22 mouse cellular contexts compared by ENCODE assay signal in the genomic region with DNA sequence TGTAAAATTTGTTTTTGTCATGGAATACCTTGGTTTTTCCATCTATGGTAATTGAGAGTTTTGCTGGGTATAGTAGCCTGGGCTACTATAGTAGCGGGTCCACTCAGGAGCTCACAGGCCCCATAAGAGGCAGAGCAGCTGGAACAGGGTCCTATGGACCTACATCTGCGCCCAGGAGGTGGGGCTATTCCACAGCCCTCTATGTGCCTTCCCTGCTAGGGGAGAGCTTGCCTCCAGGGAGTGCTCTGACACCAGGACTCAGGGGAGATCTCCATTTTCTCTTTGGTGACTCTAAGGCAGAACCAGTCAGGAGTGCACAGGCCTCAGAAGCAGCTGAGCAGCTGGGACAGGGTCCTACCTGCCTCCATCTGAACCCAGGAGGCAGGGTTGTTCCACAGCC.
DNase-seq lines count a peak whose midpoint lies in the region; ATAC-seq and TF ChIP-seq lines count a peak whose summit lies in the region.
"Had no signal": no experiment of that assay in that cellular context is flagged by ENCODE, and none has a peak within 500 bp of the region (broad histone marks: within the 10 kb centered on the region; RNA-seq: fewer than 3 reads in every experiment).

No protein-coding gene starts in this region.

- 78% methylated on average over 2 of the region's 2 CpGs for WGBS in liver, adult 2 months

- TF ChIP-seq CTCF in liver, adult 2 months (IDR thresholded peaks at IDR 0.05; ENCODE audit: low read depth, low read length) = peak; percentile 19; the same call in 1 of the 2 replicates
- TF ChIP-seq CTCF in CH12.LX (conservative IDR thresholded peaks at IDR 0.05 in 1 of 2, IDR thresholded peaks at IDR 0.05 in 1 of 2; ENCODE audit: low read depth in 2 of 2, low read length in 2 of 2) = peak in 1 of 2 experiments; percentile 74; a peak in 2 of 4 replicates

- no peaks in the 10 kb centered on the region for H3K79me2 ChIP-seq in liver, adult 2 months (ENCODE audit: control insufficient read depth, insufficient read depth, low read length)
- H3K79me2 ChIP-seq in CH12.LX (replicated peaks; ENCODE audit: control insufficient read depth, extremely low read depth, insufficient read depth, poor library complexity, severe bottlenecking) = no peaks in the 10 kb centered on the region

- H3K4me3 ChIP-seq in liver, adult 2 months (ENCODE audit: insufficient read depth, low read depth, low read length) = no peak overlapping the region
- H3K4me3 ChIP-seq in CH12.LX (replicated peaks in 1 of 3; ENCODE audit: low read depth in 2 of 3, low read length in 2 of 3, poor library complexity in 1 of 3) = no peak overlapping the region
- H3K4me3 ChIP-seq: embryonic facial prominence, embryonic 13.5 days; erythroblast, embryonic 14.5 days; forebrain, embryonic 12.5 days; heart, adult 2 months; hindbrain, embryonic 13.5 days; limb, embryonic 10.5 days; liver, embryonic 13.5 days; midbrain, embryonic 12.5 days had no signal

- intact Hi-C loops in heart, postnatal 14 days (cut with DNase I) = no loop called here

- no peaks in the 10 kb centered on the region for H3K27me3 ChIP-seq in liver, adult 2 months (ENCODE audit: control insufficient read depth, insufficient read depth, low read length)
- H3K27me3 ChIP-seq in CH12.LX (replicated peaks) = no peaks in the 10 kb centered on the region
- H3K27me3 ChIP-seq: embryonic facial prominence, embryonic 13.5 days; forebrain, embryonic 12.5 days; hindbrain, embryonic 13.5 days; liver, embryonic 13.5 days; midbrain, embryonic 12.5 days had no signal

- peak; percentile 51 for TF ChIP-seq RAD21 in CH12.LX (IDR thresholded peaks at IDR 0.05; ENCODE audit: low read depth, low read length)

- dilution Hi-C loops in CH12.LX (cut with MboI; ENCODE audit: extremely low pct_ligation_motif_present, extremely low pct_unique_long_range_greater_than_20kb, low sequenced_read_pairs) = no loop called here

- TF ChIP-seq EP300 in CH12.LX (IDR thresholded peaks at IDR 0.05; ENCODE audit: low read length) = no peak

- no peaks in the 10 kb centered on the region for H3K36me3 ChIP-seq in liver, adult 2 months (ENCODE audit: control insufficient read depth, insufficient read depth, low read length)
- H3K36me3 ChIP-seq in CH12.LX (replicated peaks in 1 of 2; ENCODE audit: control insufficient read depth in 1 of 2, insufficient read depth in 1 of 2, low read length in 1 of 2) = no peaks in the 10 kb centered on the region
- H3K36me3 ChIP-seq: embryonic facial prominence, embryonic 13.5 days; forebrain, embryonic 12.5 days; hindbrain, embryonic 13.5 days; limb, embryonic 10.5 days; liver, embryonic 13.5 days; midbrain, embryonic 12.5 days had no signal

- no peak overlapping the region for H3K27ac ChIP-seq in liver, adult 2 months (replicated peaks; ENCODE audit: insufficient read depth, low read depth, low read length)
- no peak overlapping the region for H3K27ac ChIP-seq in CH12.LX (ENCODE audit: insufficient read depth, low read depth)
- H3K27ac ChIP-seq: embryonic facial prominence, embryonic 13.5 days; forebrain, embryonic 12.5 days; heart, adult 2 months; hindbrain, embryonic 13.5 days; limb, embryonic 10.5 days; liver, embryonic 13.5 days; midbrain, embryonic 12.5 days had no signal

- peak; percentile 59 for ATAC-seq in granulocyte monocyte progenitor cell, adult 5-6 weeks (replicated peaks; ENCODE audit: poor library complexity, severe bottlenecking)
- ATAC-seq: inflammation-experienced regulatory T-cells, adult 6 months had no signal

- in situ Hi-C loops in CH12.LX (cut with MboI; ENCODE audit: low pct_ligation_motif_present, low pct_unique_long_range_greater_than_20kb, low sequenced_read_pairs) = no loop called here

- no peak overlapping the region for H3K4me2 ChIP-seq in CH12.LX (ENCODE audit: insufficient read depth, low read depth, poor library complexity, severe bottlenecking)
- H3K4me2 ChIP-seq: embryonic facial prominence, embryonic 13.5 days; forebrain, embryonic 12.5 days; hindbrain, embryonic 13.5 days; liver, embryonic 13.5 days; midbrain, embryonic 12.5 days had no signal

- no peak for TF ChIP-seq POLR2A in liver, adult 2 months (IDR thresholded peaks at IDR 0.05; ENCODE audit: extremely low read depth, insufficient read depth, low read length)
- no peak for TF ChIP-seq POLR2A in CH12.LX (IDR thresholded peaks at IDR 0.05; ENCODE audit: low read depth, low read length)

- H3K4me1 ChIP-seq in liver, adult 2 months (ENCODE audit: control insufficient read depth, insufficient read depth, low read length) = no peaks in the 10 kb centered on the region
- H3K4me1 ChIP-seq in CH12.LX (ENCODE audit: control insufficient read depth in 1 of 2, insufficient read depth in 2 of 2) = no peaks in the 10 kb centered on the region
- H3K4me1 ChIP-seq: embryonic facial prominence, embryonic 13.5 days; forebrain, embryonic 12.5 days; hindbrain, embryonic 13.5 days; limb, embryonic 10.5 days; liver, embryonic 13.5 days; midbrain, embryonic 12.5 days had no signal

- H3K9ac ChIP-seq in liver, adult 2 months (ENCODE audit: low read depth, low read length) = no peak overlapping the region
- H3K9ac ChIP-seq in CH12.LX (ENCODE audit: insufficient read depth, low read depth) = no peak overlapping the region
- H3K9ac ChIP-seq: embryonic facial prominence, embryonic 13.5 days; forebrain, embryonic 12.5 days; hindbrain, embryonic 13.5 days; liver, embryonic 13.5 days; midbrain, embryonic 12.5 days had no signal

- H3K9me3 ChIP-seq in CH12.LX (replicated peaks; ENCODE audit: low read length) = no peaks in the 10 kb centered on the region
- H3K9me3 ChIP-seq: embryonic facial prominence, embryonic 13.5 days; forebrain, embryonic 12.5 days; hindbrain, embryonic 13.5 days; limb, embryonic 10.5 days; liver, embryonic 13.5 days; midbrain, embryonic 12.5 days had no signal

- no peak for DNase-seq in liver, adult 2 months (ENCODE audit: extremely low read depth, low read depth, low spot score)
- DNase-seq in liver (no peak), 416B (ENCODE audit: low read depth) (peak; percentile 49), CH12.LX (ENCODE audit: extremely low read depth) (no peak)
- no peak for DNase-seq in layer of hippocampus, adult 11-12 months (ENCODE audit: low spot score)
- no peak for DNase-seq in heart, postnatal 14 days
- DNase-seq: adrenal gland, postnatal 14 days; cerebellum, adult 2 months; cerebellum, postnatal 25 days; gastrocnemius, postnatal 25 days; heart, adult 2 months; heart, postnatal 36 days; liver, embryonic 13.5 days; thymus, postnatal 25 days had no signal

TF ChIP-seq in CH12.LX, 34 proteins besides CTCF, POLR2A, EP300 and RAD21:
- TF ChIP-seq SMC3 (IDR thresholded peaks at IDR 0.05; ENCODE audit: low read depth, low read length) (peak; percentile 61), PAX5 (IDR thresholded peaks at IDR 0.05; ENCODE audit: low read length) (no peak)
TF ChIP-seq in CH12.LX: peak in this region for 1.
